Mouse (Mus musculus): ENCODE measurements around the gene Rnf180. TPM values are rescaled to one million over a fixed set of nuclear protein-coding genes. Genes with fewer than 3 reads are reported as not detected.

Rnf180 gene
- polyA plus RNA-seq, 1 experiment from 2014 or later: 35.4 TPM

DNA sequence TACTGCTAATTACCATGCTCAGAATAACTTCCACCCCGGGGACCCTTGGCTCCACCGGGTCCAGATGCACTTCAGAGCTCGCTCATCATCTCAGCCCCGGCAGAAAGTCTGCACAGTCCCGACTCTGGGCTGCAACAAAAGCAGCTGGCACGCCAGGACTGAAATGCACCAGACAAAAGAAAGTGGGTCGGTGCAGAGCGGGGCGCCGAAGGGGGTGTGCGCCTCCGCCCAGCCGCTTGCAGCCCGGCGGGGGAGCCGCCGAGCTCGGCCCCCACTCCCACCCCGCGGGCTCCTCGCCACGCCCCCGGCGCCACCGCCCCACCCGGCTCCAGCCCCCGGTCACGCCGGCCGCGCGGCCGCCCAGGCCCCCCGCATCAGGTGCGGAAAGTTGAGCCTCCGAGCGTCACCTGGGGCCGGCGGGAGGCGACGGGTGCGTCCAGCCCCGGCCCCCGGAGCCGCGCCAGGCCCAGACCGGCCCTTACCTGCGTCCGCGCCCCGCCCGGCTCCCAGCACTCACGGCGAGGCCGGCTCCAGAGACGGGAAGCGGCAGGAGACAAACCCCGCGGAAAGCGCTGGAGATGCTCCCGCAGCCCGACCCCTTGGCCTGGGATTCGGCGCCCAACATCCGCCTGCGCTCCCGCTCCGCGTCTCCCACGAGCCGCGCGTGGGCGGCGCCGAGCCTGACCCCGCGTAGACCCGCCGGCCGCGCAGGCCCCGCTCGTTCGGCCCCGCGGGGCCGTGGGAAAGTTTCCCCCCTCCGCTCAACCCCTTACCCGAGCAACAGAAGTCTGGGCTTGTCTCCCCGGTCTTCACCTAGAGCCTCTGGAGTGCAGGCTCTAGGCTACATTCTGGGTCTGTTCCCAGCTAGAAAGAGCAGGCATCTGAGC lies 591 bp downstream of the Rnf180 start:
- H3K4me3 ChIP-seq: peak overlapping the region; percentile 98
- peak overlapping the region; percentile 91 for H3K9ac ChIP-seq
- ATAC-seq (ENCODE audit: low FRiP score, low read depth): peak; percentile 91
- H3K9me3 ChIP-seq: no peaks in the 10 kb centered on the region
- no peaks in the 10 kb centered on the region for H3K27me3 ChIP-seq
- under 1% methylated on average over 81 of the region's 91 CpGs for WGBS
- H3K4me2 ChIP-seq: peak overlapping the region; percentile 81
- H3K4me1 ChIP-seq (replicated peaks): peaks cover 26% of the 10 kb centered on the region
- H3K27ac ChIP-seq (replicated peaks): peak overlapping the region; percentile 86
- H3K36me3 ChIP-seq: 0 out of 2 replicates have a peak, but pooled peaks cover 7% of the 10 kb centered on the region

DNA sequence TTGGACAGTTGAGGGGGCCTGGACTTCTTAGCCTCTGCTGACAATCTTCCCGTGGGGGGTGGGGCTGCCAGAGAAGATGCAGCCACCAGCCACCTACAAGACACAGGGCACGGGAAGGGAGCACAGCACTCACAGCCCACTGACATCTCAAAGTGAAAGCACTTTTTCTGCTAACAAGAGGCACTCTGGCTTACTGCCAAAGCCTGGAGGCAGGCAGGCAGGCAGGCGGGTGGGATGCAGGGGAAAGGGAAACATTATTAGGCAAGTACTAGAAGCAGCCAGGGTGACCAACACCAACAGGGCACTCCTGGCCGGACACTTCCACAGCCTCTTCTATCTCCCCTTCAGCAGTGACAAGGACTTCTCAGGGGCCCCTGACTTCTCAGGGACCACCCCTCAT lies 2.8 kb downstream of the Rnf180 start:
- ATAC-seq (ENCODE audit: low FRiP score, low read depth): peak; percentile 21; the same call in 1 of the 2 replicates
- Histone ChIP-seq H3K4me1 (replicated peaks) (peaks cover 26% of the 10 kb centered on the region), H3K9ac (no peak overlapping the region), H3K36me3 (0 out of 2 replicates have a peak, but pooled peaks cover 7% of the 10 kb centered on the region), H3K27ac (replicated peaks) (peak overlapping the region; percentile 56), H3K27me3 (no peaks in the 10 kb centered on the region), H3K4me2 (peak overlapping the region; percentile 81), H3K9me3 (no peaks in the 10 kb centered on the region), H3K4me3 (no peak overlapping the region)
- WGBS: 25% methylated on average over 4 of the region's 4 CpGs

DNA sequence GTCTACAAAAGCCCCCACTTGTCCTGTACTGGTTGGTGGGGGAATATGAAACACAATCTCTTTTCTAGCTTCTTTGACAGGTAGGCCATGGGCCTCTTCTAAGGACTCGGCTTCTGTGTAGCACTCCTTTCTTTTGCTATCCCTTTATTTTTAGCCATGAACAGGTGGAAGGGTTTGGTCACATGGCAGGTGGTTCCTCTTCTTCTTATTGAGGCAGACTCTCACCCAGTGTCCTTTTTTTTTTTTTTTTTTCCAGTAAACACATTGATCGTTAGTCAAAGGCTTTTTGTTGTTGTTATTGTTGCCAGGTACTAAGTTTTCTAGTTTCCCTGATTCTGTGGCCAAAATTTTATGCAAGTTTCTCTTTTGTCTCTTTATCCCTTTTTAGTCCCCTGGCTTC lies 4.0 kb downstream of the Rnf180 start:
- Histone ChIP-seq H3K36me3 (0 out of 2 replicates have a peak, but pooled peaks cover 7% of the 10 kb centered on the region), H3K27ac (replicated peaks) (no peak overlapping the region), H3K9me3 (no peaks in the 10 kb centered on the region), H3K27me3 (no peaks in the 10 kb centered on the region), H3K4me1 (replicated peaks) (peaks cover 26% of the 10 kb centered on the region), H3K9ac (no peak overlapping the region), H3K4me3 (no peak overlapping the region), H3K4me2 (no peak overlapping the region)
- ATAC-seq (ENCODE audit: low FRiP score, low read depth): no peak
- 93% methylated on average over 2 of the region's 2 CpGs for WGBS

DNA sequence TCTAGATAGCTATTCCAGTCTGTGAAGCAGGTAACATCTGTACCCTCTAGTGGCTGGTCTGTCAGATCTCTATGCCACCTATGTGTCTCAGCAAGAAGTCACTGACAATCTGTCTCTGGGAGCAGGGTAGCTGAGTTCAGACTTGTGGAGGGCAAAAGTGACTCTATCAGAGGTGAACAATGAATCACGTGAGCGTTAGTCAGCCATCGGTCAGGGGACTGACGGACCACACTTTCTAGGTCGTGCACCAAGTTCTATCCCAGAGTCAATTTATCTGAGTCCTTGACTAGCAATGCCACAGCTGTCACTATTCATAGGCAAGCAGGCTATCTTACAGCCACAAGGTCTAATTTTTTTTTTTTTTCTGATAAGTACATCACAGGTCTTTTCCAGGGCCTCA lies 4.6 kb downstream of the Rnf180 start:
- Histone ChIP-seq H3K9me3 (no peaks in the 10 kb centered on the region), H3K4me3 (no peak overlapping the region), H3K36me3 (0 out of 2 replicates have a peak, but pooled peaks cover 7% of the 10 kb centered on the region), H3K4me1 (replicated peaks) (peaks cover 26% of the 10 kb centered on the region), H3K27me3 (no peaks in the 10 kb centered on the region), H3K4me2 (no peak overlapping the region), H3K9ac (no peak overlapping the region), H3K27ac (replicated peaks) (no peak overlapping the region)
- no peak for ATAC-seq (ENCODE audit: low FRiP score, low read depth)
- 92% methylated on average over 5 of the region's 5 CpGs for WGBS

DNA sequence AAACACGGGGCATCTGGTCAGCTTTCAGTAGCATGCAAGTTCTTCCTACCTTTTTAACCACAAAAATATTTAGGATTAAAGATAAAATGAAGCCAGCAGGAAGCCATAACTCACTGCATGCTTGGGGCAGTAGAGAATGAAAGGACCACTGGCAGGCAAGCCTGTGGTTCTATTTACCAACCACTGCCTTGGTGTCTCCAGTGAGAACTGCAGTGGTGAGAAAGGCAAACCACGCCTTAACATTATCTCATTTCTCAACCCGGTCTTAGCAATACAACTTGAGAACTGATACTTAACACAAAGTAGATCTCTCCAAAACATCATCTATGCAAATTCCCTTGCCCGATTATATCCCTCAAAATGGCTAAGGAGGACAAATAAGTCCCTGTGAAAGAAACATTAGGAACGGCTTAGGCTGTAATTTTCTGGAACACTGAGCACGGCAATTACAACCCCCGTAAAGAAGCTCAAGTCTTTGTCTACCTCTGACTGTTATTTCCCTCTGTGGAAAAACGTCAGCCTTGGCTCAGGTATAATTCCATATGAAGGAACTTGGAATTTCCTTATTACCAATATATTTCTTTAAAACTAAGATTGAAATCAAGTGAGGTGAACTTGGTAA lies 15.1 kb downstream of the Rnf180 start:
- Histone ChIP-seq H3K9me3 (no peaks in the 10 kb centered on the region), H3K27ac (replicated peaks) (no peak overlapping the region), H3K27me3 (no peaks in the 10 kb centered on the region), H3K4me1 (replicated peaks) (no peaks in the 10 kb centered on the region), H3K9ac (no peak overlapping the region), H3K4me2 (no peak overlapping the region), H3K4me3 (no peak overlapping the region), H3K36me3 (no peaks in the 10 kb centered on the region)
- ATAC-seq (ENCODE audit: low FRiP score, low read depth): no peak
- WGBS: 50% methylated on average over 8 of the region's 8 CpGs

DNA sequence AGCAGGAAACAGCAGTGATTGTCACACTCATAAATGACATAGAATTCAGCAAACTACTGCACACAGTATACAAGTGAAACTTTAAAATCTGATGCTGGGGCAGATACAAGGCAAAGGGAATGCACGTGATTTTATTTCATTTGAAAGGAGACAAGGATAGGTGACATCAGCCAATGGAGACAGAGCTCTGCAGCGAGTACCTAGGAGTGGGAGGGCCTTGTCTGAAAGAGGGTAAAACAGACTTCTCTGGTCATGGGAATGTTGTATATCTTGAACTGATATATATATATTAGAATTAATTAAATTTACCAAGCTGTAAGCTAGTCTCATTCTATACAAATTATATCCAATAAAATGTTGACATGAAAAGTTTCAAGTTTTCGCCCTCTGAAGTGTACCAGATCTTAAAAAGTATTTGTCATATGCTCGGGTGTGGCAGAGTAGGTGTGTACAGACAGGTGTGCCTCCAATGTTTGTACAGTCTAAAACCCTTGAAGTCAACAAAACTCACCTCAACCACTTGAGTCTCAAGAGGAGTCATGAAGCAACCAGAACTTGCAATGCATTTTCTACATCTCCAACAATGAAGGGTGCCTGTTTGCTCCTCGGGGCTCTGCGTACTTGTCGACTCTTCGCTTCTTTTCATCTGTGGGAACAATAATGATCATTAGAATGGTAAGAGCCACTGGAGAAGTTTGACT lies 24.1 kb downstream of the Rnf180 start:
- no peak for ATAC-seq (ENCODE audit: low FRiP score, low read depth)
- Histone ChIP-seq H3K4me1 (replicated peaks) (no peaks in the 10 kb centered on the region), H3K27me3 (no peaks in the 10 kb centered on the region), H3K4me2 (no peak overlapping the region), H3K9me3 (peaks cover 13% of the 10 kb centered on the region), H3K36me3 (peaks cover 34% of the 10 kb centered on the region), H3K27ac (replicated peaks) (no peak overlapping the region), H3K9ac (no peak overlapping the region), H3K4me3 (no peak overlapping the region)
- WGBS: 94% methylated on average over 8 of the region's 8 CpGs

DNA sequence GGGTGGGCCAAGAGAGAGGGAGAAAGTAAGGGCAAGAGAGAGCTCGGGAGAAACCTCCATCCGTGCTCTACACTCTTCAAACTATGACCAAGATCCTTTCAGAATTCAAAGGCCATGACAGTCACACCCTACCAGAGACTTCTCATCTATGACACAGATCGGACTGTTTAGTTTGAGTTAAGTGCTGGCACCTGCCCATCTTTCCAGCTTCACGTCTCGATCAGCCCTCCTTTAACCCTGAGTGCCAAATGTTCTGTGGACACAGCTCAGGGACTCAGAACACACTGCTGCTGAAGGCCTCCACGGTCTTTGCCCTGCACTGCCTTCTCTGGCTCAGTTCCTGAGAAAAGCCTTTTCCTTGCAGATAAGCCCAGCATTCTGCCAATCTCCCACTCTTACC lies 27.2 kb downstream of the Rnf180 start:
- Histone ChIP-seq H3K27ac (replicated peaks) (no peak overlapping the region), H3K4me3 (no peak overlapping the region), H3K9ac (no peak overlapping the region), H3K9me3 (peaks cover 2% of the 10 kb centered on the region; the same call in 1 of the 2 replicates), H3K36me3 (peaks cover 29% of the 10 kb centered on the region), H3K27me3 (no peaks in the 10 kb centered on the region), H3K4me1 (replicated peaks) (no peaks in the 10 kb centered on the region), H3K4me2 (no peak overlapping the region)
- ATAC-seq (ENCODE audit: low FRiP score, low read depth): no peak
- 80% methylated on average over 6 of the region's 6 CpGs for WGBS

DNA sequence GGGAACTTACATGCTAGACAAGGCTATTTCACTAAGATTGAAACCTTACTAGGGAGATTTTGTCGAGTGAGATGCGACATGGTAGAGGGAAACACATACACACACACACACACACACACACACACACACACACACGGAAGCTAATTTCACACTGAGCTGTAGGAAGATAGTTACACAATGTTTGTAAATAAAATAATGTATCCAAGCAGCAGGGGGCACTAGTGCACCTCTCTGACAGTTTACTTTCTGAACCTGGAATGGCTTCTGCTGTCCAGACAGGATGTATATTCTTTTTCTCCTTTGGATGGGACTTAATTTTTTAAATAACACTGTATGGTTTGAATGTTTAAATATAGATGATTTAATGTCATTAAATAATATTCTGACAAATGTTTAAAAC lies 27.9 kb downstream of the Rnf180 start:
- H3K9ac ChIP-seq: no peak overlapping the region
- H3K36me3 ChIP-seq: peaks cover 26% of the 10 kb centered on the region
- no peaks in the 10 kb centered on the region for H3K4me1 ChIP-seq (replicated peaks)
- H3K9me3 ChIP-seq: no peaks in the 10 kb centered on the region
- H3K4me3 ChIP-seq: no peak overlapping the region
- H3K27me3 ChIP-seq: no peaks in the 10 kb centered on the region
- WGBS: 54% methylated on average over 3 of the region's 3 CpGs
- no peak overlapping the region for H3K4me2 ChIP-seq
- ATAC-seq (ENCODE audit: low FRiP score, low read depth): 0 out of 2 replicates have a peak, but pooled peaks have one; percentile 23
- no peak overlapping the region for H3K27ac ChIP-seq (replicated peaks)

DNA sequence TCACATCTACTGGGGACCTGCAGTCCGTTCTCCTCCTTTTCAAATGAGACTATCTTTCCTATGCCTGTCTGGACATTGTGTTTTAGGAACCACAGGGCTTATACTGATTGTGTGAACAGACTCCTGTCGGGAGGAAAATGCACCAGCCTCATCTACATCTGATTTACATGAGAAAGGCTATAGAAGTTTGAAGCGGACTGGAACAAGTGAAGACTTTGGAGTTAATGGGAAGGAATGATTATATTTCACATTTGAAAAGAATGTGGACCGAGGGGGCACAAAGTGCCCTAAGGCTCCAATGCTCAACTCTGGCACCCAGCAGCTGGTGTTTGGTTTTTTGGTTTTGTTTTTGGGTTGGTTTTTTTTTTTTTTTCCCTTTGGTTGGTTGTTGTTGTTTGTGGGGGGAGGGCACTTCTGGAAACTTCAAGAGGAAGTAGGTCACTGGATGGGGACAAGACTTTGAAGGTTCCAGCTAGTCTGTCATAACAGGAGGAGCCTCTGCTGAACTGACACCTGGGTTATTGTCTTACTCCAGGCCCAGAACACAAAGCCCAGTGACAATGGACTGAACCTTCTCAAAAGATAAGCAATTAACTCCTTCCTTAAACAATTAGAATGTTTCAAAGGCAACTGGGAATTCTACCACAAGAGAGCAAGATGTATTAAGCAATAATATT lies 37.7 kb downstream of the Rnf180 start:
- ATAC-seq (ENCODE audit: low FRiP score, low read depth): no peak
- 17% methylated on average over 4 of the region's 4 CpGs for WGBS

DNA sequence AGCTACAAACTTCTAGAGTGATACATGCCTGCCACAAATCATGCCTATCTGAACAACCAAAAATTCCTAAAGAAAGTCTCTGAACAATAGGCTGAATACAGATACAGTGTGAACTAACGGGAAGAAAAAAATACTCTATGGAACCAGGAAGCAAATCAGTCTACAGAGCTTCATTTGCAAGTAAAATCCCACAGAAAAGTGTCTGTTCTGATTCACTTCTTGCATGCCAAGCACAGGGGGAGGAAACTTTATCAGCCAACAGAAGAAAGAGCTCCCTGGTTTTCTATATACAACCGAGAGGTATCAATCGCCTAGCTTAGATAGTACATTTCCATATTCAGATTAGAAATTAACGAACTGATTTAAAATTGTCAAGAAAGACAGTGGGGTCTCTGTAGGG lies 43.8 kb downstream of the Rnf180 start:
- no peak overlapping the region for H3K4me3 ChIP-seq
- ATAC-seq (ENCODE audit: low FRiP score, low read depth): no peak
- no peak overlapping the region for H3K9ac ChIP-seq
- H3K4me2 ChIP-seq: peak overlapping the region; percentile 33; the same call in 1 of the 2 replicates
- H3K4me1 ChIP-seq (replicated peaks): no peaks in the 10 kb centered on the region
- H3K9me3 ChIP-seq: no peaks in the 10 kb centered on the region
- H3K27me3 ChIP-seq: no peaks in the 10 kb centered on the region
- peak overlapping the region; percentile 69 for H3K27ac ChIP-seq (replicated peaks)
- 35% methylated on average over 4 of the region's 4 CpGs for WGBS
- no peaks in the 10 kb centered on the region; the same call in 1 of the 2 replicates for H3K36me3 ChIP-seq

More for the DNA sequence above, 37.7 kb downstream of the Rnf180 start:
- Histone ChIP-seq H3K9me3 (no peaks in the 10 kb centered on the region), H3K4me1 (replicated peaks) (no peaks in the 10 kb centered on the region), H3K4me3 (no peak overlapping the region), H3K9ac (no peak overlapping the region), H3K36me3 (no peaks in the 10 kb centered on the region), H3K27ac (replicated peaks) (no peak overlapping the region), H3K27me3 (no peaks in the 10 kb centered on the region), H3K4me2 (no peak overlapping the region)

DNA sequence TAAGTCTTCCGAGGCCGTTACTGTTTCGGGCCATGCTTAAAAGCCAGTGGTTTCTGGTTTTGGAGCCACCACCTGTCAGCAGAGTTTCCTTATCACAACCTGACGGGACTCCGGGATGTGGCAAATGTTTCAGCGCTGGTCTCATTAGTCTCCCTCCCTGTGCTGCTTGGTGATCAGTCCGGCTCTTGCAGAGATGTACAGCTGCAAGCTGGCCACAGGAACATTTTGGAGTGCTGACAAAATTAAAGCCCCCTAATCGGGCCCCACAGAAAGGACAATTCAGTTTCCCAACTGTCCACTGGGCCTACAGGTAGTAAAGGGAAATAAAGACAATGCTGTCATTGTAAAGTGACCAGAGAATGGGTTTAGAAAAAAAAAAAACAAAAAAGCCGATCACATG lies 44.4 kb downstream of the Rnf180 start:
- WGBS: 42% methylated on average over 9 of the region's 9 CpGs

More for the DNA sequence above, 44.4 kb downstream of the Rnf180 start:
- ATAC-seq (ENCODE audit: low FRiP score, low read depth): peak; percentile 31; the same call in 1 of the 2 replicates
- Histone ChIP-seq H3K27me3 (no peaks in the 10 kb centered on the region), H3K4me3 (peak overlapping the region; percentile 16), H3K4me2 (peak overlapping the region; percentile 33), H3K36me3 (peaks cover 3% of the 10 kb centered on the region; the same call in 1 of the 2 replicates), H3K9me3 (no peaks in the 10 kb centered on the region), H3K9ac (no peak overlapping the region), H3K27ac (replicated peaks) (peak overlapping the region; percentile 69), H3K4me1 (replicated peaks) (no peaks in the 10 kb centered on the region)
